In genomic region chr1:185209641-185210176, GRCm38 (mm10) we compare ENCODE assay signal across 8 mouse cellular contexts. TPM values are rescaled to one million over a fixed set of nuclear protein-coding genes. Genes with fewer than 3 reads are reported as not detected.
DNase-seq lines count a peak whose midpoint lies in the region; ATAC-seq and TF ChIP-seq lines count a peak whose summit lies in the region.
"Had no signal": no experiment of that assay in that cellular context is flagged by ENCODE, and none has a peak within 500 bp of the region (broad histone marks: within the 10 kb centered on the region; RNA-seq: fewer than 3 reads in every experiment).

No protein-coding gene starts in this region.

- peak overlapping the region; percentile 41; the same call in 1 of the 2 replicates for H3K27ac ChIP-seq in left cerebral cortex, adult 2 months
- 0 out of 2 replicates have a peak overlapping the region, but pooled peaks have one; percentile 9 for H3K27ac ChIP-seq in embryonic fibroblast, embryonic 13.5 days (ENCODE audit: insufficient read depth, low read length)

- no peak for TF ChIP-seq POLR2A in embryonic fibroblast, embryonic 13.5 days (IDR thresholded peaks at IDR 0.05; ENCODE audit: low read depth, low read length)

- no peak; the same call in 1 of the 2 replicates for TF ChIP-seq CTCF in left cerebral cortex, adult 2 months (IDR thresholded peaks at IDR 0.05)
- TF ChIP-seq CTCF in embryonic fibroblast, embryonic 13.5 days (IDR thresholded peaks at IDR 0.05; ENCODE audit: borderline replicate concordance, insufficient read depth, low read length), result no peak

- no peak overlapping the region for H3K4me3 ChIP-seq in left cerebral cortex, adult 2 months
- H3K4me3 ChIP-seq in embryonic fibroblast, embryonic 13.5 days (ENCODE audit: insufficient read depth, low read length), result no peak overlapping the region

- ATAC-seq in megakaryocyte-erythroid progenitor cell, adult 5-6 weeks (replicated peaks; ENCODE audit: low FRiP score, low TSS enrichment, poor library complexity, severe bottlenecking), result 0 out of 2 replicates have a peak, but pooled peaks have one; percentile 9
- no peak for ATAC-seq in monocyte, adult 5-6 weeks (replicated peaks; ENCODE audit: insufficient number of reproducible peaks, low FRiP score, low TSS enrichment, poor library complexity, severe bottlenecking)
- no peak for ATAC-seq in erythroid progenitor cell, adult 5-6 weeks (replicated peaks; ENCODE audit: low FRiP score, poor library complexity, severe bottlenecking)

- DNase-seq in left cerebral cortex, adult 2 months (ENCODE audit: extremely low spot score in 1 of 2, low spot score in 2 of 2), result no peak
- DNase-seq in left cerebral cortex, adult 11 months (ENCODE audit: low spot score), result no peak
- peak; percentile 80 for DNase-seq in WW6 (ENCODE audit: low read depth, low spot score)
- DNase-seq: spleen, adult 18-20 months had no signal

- intact Hi-C loops in left cerebral cortex, adult 2 months (cut with DNase I), result no loop called here

- H3K4me1 ChIP-seq in embryonic fibroblast, embryonic 13.5 days (ENCODE audit: control insufficient read depth, insufficient read depth, low read length), result peaks cover 2% of the 10 kb centered on the region

RNA-seq across cellular contexts. Expression of gene Rab3gap2, which starts 5.8 kb away (rescaled TPM):
- 10 to 100 TPM; 75.3 to 84.1 TPM for total RNA-seq in left cerebral cortex, adult 2 months (2021)
- polyA plus RNA-seq in embryonic fibroblast, embryonic 13.5 days (2011; ENCODE audit: insufficient read length, low read depth, missing spikeins), result 42.4 and 49.5 TPM in 2 replicates
- total RNA-seq in megakaryocyte-erythroid progenitor cell, adult 5-6 weeks (2014; fragmentation: Nextera tagmentation), result 40.5 and 55.1 TPM in 2 replicates
- 41.1 and 41.6 TPM in 2 replicates for total RNA-seq in megakaryocyte-erythroid progenitor cell, adult 5-6 weeks (2017)
- total RNA-seq in monocyte, adult 5-6 weeks (2017), result 36.1 to 43.1 TPM (median 36.5 TPM) in 3 replicates
- 7.9 and 15.5 TPM in 2 replicates for total RNA-seq in erythroid progenitor cell, adult 5-6 weeks (2015; ENCODE audit: low replicate concordance)
- total RNA-seq in erythroid progenitor cell, adult 5-6 weeks (2017; ENCODE audit: low replicate concordance), result 11.8 and 15.1 TPM in 2 replicates
